Mouse (Mus musculus): ENCODE data around the gene Mctp1. TPM values are rescaled to one million over a fixed set of nuclear protein-coding genes. Genes with fewer than 3 reads are reported as not detected.
A peak's percentile ranks its signal among the peaks of the same experiment; 100 is the strongest.

The Mctp1 gene
- polyA plus RNA-seq, 1 experiment from 2014 or later: 5.9 TPM

DNA sequence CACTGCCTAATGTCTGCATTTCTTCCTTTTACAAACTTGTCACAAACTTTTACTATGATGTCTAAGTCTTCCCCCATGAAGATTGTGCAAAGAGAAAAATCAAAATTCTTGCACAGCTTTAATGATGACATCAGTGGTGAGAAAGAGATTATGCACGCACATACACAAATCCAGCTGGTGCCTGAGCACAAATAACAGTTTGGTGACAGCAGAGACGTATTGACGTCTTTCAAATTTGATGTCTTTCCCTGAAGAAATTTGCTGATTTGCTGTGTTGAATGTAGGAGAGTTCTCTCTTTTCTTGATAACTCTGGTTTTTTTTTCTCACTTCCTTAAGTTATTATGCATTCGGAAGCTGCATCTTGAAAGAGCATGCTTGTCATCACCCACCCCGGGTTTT is 472.7 kb downstream of the Mctp1 start:
- peak; percentile 49 for ATAC-seq
- Histone ChIP-seq H3K4me3 (replicated peaks; ENCODE audit: low read length) (no peak overlapping the region), H3K27me3 (replicated peaks; ENCODE audit: control insufficient read depth, insufficient read depth, low read length) (no peaks in the 10 kb centered on the region), H3K4me1 (replicated peaks; ENCODE audit: control insufficient read depth, insufficient read depth, low read length) (no peaks in the 10 kb centered on the region), H3K9me3 (ENCODE audit: control insufficient read depth, low read length) (no peaks in the 10 kb centered on the region), H3K27ac (ENCODE audit: low read length) (no peak overlapping the region), H3K36me3 (ENCODE audit: control insufficient read depth, insufficient read depth) (no peaks in the 10 kb centered on the region), H3K4me2 (ENCODE audit: low read length) (no peak overlapping the region), H3K9ac (replicated peaks; ENCODE audit: low read depth, low read length) (no peak overlapping the region)
- 48% methylated on average over 5 of the region's 5 CpGs for WGBS

DNA sequence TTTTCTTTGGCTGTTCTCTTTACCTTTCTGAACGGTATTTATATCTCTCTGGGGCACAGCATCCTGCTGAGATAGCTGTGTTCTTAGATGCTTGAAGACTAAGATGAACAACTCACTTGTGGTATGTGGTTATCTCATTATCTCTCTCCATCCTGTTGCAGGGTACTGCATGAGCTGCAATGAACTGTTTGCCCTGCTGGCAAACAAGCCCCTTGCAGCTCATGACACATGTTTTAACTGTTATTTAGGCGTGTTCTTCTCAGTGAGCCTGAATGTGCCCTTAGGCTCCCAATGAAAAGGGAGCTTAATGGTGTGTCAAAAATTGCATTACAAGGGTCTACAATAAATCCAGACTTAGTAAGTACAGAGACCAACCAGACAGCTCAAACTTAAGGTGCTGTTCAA is 473.7 kb downstream of the Mctp1 start:
- ATAC-seq: peak; percentile 54
- no peaks in the 10 kb centered on the region for H3K4me1 ChIP-seq (replicated peaks; ENCODE audit: control insufficient read depth, insufficient read depth, low read length)
- WGBS: 21% methylated on average over 2 of the region's 2 CpGs
- H3K36me3 ChIP-seq (ENCODE audit: control insufficient read depth, insufficient read depth): no peaks in the 10 kb centered on the region
- no peaks in the 10 kb centered on the region for H3K9me3 ChIP-seq (ENCODE audit: control insufficient read depth, low read length)
- H3K4me2 ChIP-seq (ENCODE audit: low read length): no peak overlapping the region
- H3K27ac ChIP-seq (ENCODE audit: low read length): no peak overlapping the region
- H3K9ac ChIP-seq (replicated peaks; ENCODE audit: low read depth, low read length): no peak overlapping the region
- H3K4me3 ChIP-seq (replicated peaks; ENCODE audit: low read length): no peak overlapping the region
- no peaks in the 10 kb centered on the region for H3K27me3 ChIP-seq (replicated peaks; ENCODE audit: control insufficient read depth, insufficient read depth, low read length)

GRCm38 (mm10) chr13:76870291-76870690 is 486.0 kb downstream of the Mctp1 start:
- H3K4me3 ChIP-seq (replicated peaks; ENCODE audit: low read length): no peak overlapping the region
- H3K27me3 ChIP-seq (replicated peaks; ENCODE audit: control insufficient read depth, insufficient read depth, low read length): no peaks in the 10 kb centered on the region
- no peak overlapping the region for H3K9ac ChIP-seq (replicated peaks; ENCODE audit: low read depth, low read length)
- 89% methylated on average over 3 of the region's 3 CpGs for WGBS
- H3K9me3 ChIP-seq (ENCODE audit: control insufficient read depth, low read length): no peaks in the 10 kb centered on the region
- no peak overlapping the region for H3K27ac ChIP-seq (ENCODE audit: low read length)
- no peaks in the 10 kb centered on the region for H3K36me3 ChIP-seq (ENCODE audit: control insufficient read depth, insufficient read depth)
- ATAC-seq: no peak
- H3K4me2 ChIP-seq (ENCODE audit: low read length): no peak overlapping the region
- peaks cover 4% of the 10 kb centered on the region for H3K4me1 ChIP-seq (replicated peaks; ENCODE audit: control insufficient read depth, insufficient read depth, low read length)

- Histone ChIP-seq H3K4me3 (replicated peaks; ENCODE audit: low read length) (no peak overlapping the region), H3K27me3 (replicated peaks; ENCODE audit: control insufficient read depth, insufficient read depth, low read length) (no peaks in the 10 kb centered on the region), H3K9ac (replicated peaks; ENCODE audit: low read depth, low read length) (no peak overlapping the region), H3K4me2 (ENCODE audit: low read length) (no peak overlapping the region), H3K9me3 (ENCODE audit: control insufficient read depth, low read length) (no peaks in the 10 kb centered on the region), H3K36me3 (ENCODE audit: control insufficient read depth, insufficient read depth) (no peaks in the 10 kb centered on the region), H3K27ac (ENCODE audit: low read length) (no peak overlapping the region), H3K4me1 (replicated peaks; ENCODE audit: control insufficient read depth, insufficient read depth, low read length) (peaks cover 4% of the 10 kb centered on the region)
- 74% methylated on average over 8 of the region's 8 CpGs for WGBS
- peak; percentile 55 for ATAC-seq
Measured at GRCm38 (mm10) chr13:76877887-76878763, 493.8 kb downstream of the Mctp1 start.

GRCm38 (mm10) chr13:76879008-76879407 is 494.7 kb downstream of the Mctp1 start:
- H3K36me3 ChIP-seq (ENCODE audit: control insufficient read depth, insufficient read depth): no peaks in the 10 kb centered on the region
- peak; percentile 77 for ATAC-seq
- no peak overlapping the region for H3K4me3 ChIP-seq (replicated peaks; ENCODE audit: low read length)
- peaks cover 4% of the 10 kb centered on the region for H3K4me1 ChIP-seq (replicated peaks; ENCODE audit: control insufficient read depth, insufficient read depth, low read length)
- H3K9me3 ChIP-seq (ENCODE audit: control insufficient read depth, low read length): no peaks in the 10 kb centered on the region
- no peaks in the 10 kb centered on the region for H3K27me3 ChIP-seq (replicated peaks; ENCODE audit: control insufficient read depth, insufficient read depth, low read length)
- H3K27ac ChIP-seq (ENCODE audit: low read length): no peak overlapping the region
- 27% methylated on average over 3 of the region's 3 CpGs for WGBS
- H3K9ac ChIP-seq (replicated peaks; ENCODE audit: low read depth, low read length): no peak overlapping the region
- H3K4me2 ChIP-seq (ENCODE audit: low read length): no peak overlapping the region

DNA sequence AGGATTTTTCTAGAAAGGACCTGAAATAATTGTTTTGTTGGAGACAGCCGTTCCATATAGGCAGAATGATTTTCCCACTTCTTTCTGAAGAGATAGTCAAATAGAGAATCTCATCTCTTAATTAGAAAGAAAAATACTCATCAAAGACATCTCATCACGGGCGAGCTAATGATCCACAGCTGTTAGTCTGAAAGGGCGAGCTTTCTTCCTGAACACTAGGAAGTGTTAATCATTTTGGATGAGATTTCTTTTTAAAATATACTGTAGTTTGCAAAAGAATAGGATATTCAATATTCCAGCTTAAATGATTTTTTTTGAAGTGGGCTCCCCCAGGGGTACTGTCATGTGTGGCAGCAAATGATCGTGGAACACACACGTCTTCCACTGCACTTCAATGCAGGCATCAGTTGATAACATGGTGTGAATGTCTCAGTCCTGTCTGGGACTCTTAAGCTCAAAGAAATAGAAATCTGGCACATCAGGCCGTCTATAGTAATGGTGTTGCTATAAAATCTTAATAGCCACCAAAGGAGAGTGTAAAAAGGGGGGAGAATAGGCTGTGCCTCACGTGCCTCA is 500.3 kb downstream of the Mctp1 start:
- Histone ChIP-seq H3K9ac (replicated peaks; ENCODE audit: low read depth, low read length) (no peak overlapping the region), H3K27me3 (replicated peaks; ENCODE audit: control insufficient read depth, insufficient read depth, low read length) (no peaks in the 10 kb centered on the region), H3K4me3 (replicated peaks; ENCODE audit: low read length) (no peak overlapping the region), H3K9me3 (ENCODE audit: control insufficient read depth, low read length) (no peaks in the 10 kb centered on the region), H3K4me1 (replicated peaks; ENCODE audit: control insufficient read depth, insufficient read depth, low read length) (no peaks in the 10 kb centered on the region), H3K36me3 (ENCODE audit: control insufficient read depth, insufficient read depth) (no peaks in the 10 kb centered on the region), H3K27ac (ENCODE audit: low read length) (peak overlapping the region; percentile 29), H3K4me2 (ENCODE audit: low read length) (no peak overlapping the region)
- WGBS: 56% methylated on average over 8 of the region's 8 CpGs
- ATAC-seq: peak; percentile 84

DNA sequence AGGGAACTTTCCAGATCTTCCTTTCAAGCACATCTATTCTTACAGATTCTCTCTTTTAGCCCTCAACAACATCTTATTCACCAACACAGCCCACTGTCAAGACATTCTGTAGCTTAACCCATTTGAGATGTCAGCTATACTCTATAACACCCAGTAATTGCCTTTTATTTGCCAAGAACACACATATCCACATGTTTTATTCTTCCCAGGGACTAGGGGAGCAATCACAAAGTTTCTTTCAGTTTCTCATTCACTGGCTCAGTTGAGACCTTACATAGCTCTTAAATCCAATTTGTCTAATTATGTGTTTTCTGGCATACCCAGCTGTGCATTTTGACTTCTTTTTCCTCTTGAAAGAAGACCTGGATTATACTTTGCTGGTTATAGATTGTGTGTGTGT is 508.7 kb downstream of the Mctp1 start:
- H3K36me3 ChIP-seq (ENCODE audit: control insufficient read depth, insufficient read depth): no peaks in the 10 kb centered on the region
- no peaks in the 10 kb centered on the region for H3K4me1 ChIP-seq (replicated peaks; ENCODE audit: control insufficient read depth, insufficient read depth, low read length)
- no peaks in the 10 kb centered on the region for H3K27me3 ChIP-seq (replicated peaks; ENCODE audit: control insufficient read depth, insufficient read depth, low read length)
- no peak for ATAC-seq
- no peak overlapping the region for H3K9ac ChIP-seq (replicated peaks; ENCODE audit: low read depth, low read length)
- H3K4me3 ChIP-seq (replicated peaks; ENCODE audit: low read length): no peak overlapping the region
- no peak overlapping the region for H3K4me2 ChIP-seq (ENCODE audit: low read length)
- H3K9me3 ChIP-seq (ENCODE audit: control insufficient read depth, low read length): no peaks in the 10 kb centered on the region
- no peak overlapping the region for H3K27ac ChIP-seq (ENCODE audit: low read length)

DNA sequence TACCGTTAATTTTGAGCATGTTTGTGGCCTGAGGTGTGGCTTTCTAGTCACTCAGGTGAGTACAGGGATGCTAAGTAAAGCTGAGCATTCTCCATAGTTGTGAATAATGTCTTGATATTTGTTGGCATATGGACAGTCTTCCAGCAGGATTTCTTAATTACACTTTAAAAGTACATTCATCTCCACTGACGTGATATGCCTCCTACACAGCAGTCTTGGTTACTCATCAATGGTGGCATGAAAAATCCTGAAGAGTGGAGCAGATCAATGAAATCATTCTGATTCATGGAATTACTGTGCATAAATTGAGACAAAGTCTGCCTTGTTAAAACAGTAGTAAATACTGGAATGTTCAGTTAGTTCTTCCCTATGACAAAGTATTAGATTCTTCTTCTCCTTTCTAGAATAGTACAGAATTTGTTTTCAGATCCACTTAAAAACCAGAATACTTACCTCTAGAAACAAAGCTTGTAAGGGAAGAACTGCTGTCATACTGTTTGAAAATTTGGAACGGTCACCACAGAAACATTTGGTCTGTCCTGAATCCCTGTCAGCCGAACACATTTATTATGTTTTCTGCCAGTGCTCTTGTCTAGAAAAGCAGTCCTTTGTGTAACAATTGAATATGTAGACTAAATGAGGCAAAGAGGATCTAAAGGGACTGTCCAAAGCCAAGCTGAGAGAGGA is 511.6 kb downstream of the Mctp1 start:
- no peaks in the 10 kb centered on the region for H3K4me1 ChIP-seq (replicated peaks; ENCODE audit: control insufficient read depth, insufficient read depth, low read length)
- ATAC-seq: no peak
- no peak overlapping the region for H3K9ac ChIP-seq (replicated peaks; ENCODE audit: low read depth, low read length)
- 76% methylated on average over 4 of the region's 4 CpGs for WGBS
- no peak overlapping the region for H3K4me3 ChIP-seq (replicated peaks; ENCODE audit: low read length)
- no peak overlapping the region for H3K4me2 ChIP-seq (ENCODE audit: low read length)
- H3K9me3 ChIP-seq (ENCODE audit: control insufficient read depth, low read length): no peaks in the 10 kb centered on the region
- H3K27me3 ChIP-seq (replicated peaks; ENCODE audit: control insufficient read depth, insufficient read depth, low read length): no peaks in the 10 kb centered on the region
- no peaks in the 10 kb centered on the region for H3K36me3 ChIP-seq (ENCODE audit: control insufficient read depth, insufficient read depth)
- no peak overlapping the region for H3K27ac ChIP-seq (ENCODE audit: low read length)

DNA sequence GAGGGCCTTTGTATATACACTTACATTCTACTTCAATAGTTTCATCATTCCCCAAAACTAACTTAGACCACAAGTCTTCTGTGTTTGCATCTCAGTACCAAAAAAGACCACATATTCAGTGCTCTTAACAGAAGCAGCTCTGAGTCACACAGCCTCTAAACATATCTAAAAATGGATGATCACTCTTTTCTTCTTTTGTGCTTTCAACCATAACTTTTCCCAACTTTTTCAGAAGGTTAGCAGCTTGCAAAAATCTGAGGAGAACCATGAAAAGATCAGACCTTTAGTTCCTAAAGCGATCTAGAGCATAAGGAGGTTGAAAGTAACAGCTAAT is 512.1 kb downstream of the Mctp1 start:
- no peak overlapping the region for H3K4me3 ChIP-seq (replicated peaks; ENCODE audit: low read length)
- no peaks in the 10 kb centered on the region for H3K4me1 ChIP-seq (replicated peaks; ENCODE audit: control insufficient read depth, insufficient read depth, low read length)
- no peak overlapping the region for H3K27ac ChIP-seq (ENCODE audit: low read length)
- 86% methylated on average over 1 of the region's 1 CpGs for WGBS
- H3K9ac ChIP-seq (replicated peaks; ENCODE audit: low read depth, low read length): no peak overlapping the region
- no peaks in the 10 kb centered on the region for H3K9me3 ChIP-seq (ENCODE audit: control insufficient read depth, low read length)
- no peak for ATAC-seq
- no peak overlapping the region for H3K4me2 ChIP-seq (ENCODE audit: low read length)
- no peaks in the 10 kb centered on the region for H3K27me3 ChIP-seq (replicated peaks; ENCODE audit: control insufficient read depth, insufficient read depth, low read length)
- no peaks in the 10 kb centered on the region for H3K36me3 ChIP-seq (ENCODE audit: control insufficient read depth, insufficient read depth)

All from forebrain, embryonic 16.5 days (tissue).